Mouse (Mus musculus): ENCODE data around the gene Rpl3l.

GRCm38 (mm10) chr17:24735446-24735845 lies 7.8 kb downstream of the Rpl3l start:
- TF ChIP-seq NANOG (IDR thresholded peaks at IDR 0.05; ENCODE audit: borderline replicate concordance, low read length) (no peak), CTCF (conservative IDR thresholded peaks at IDR 0.05; ENCODE audit: low read length) (no peak)

Data from E14TG2a.4 (cell line).